Mouse (Mus musculus) kidney, adult 2 months (tissue): ENCODE measurements at regions not wholly inside any gene's neighbourhood (a gene's known extent, or its start where the extent isn't known, plus 50 kb on each side); places are given as distances from the start of the nearest gene placed in this dataset.

Experiments
- CTCF ChIP-seq: fragments of 200-500 bp; conservative IDR thresholded peaks from 2 replicates; pipeline ENCODE4 v1.5.1; 2011; ENCODE audit warnings: low read depth, mild to moderate bottlenecking, control low read depth, low read length, moderate library complexity, mixed read lengths; ENCODE audit not compliant: insufficient read depth, insufficient read length
- POLR2A ChIP-seq: fragments of 200-500 bp; IDR thresholded peaks from one replicate; pipeline ENCODE4 v1.6.1; 2011; ENCODE audit warnings: low read depth, low read length, control low read depth

- TF ChIP-seq POLR2A: no peak
- no peak for TF ChIP-seq CTCF
Measured at GRCm38 (mm10) chr12:27018366-27018765, 324.0 kb downstream of the Sox11 start.
